Comparison of ENCODE assay signal across 12 mouse cellular contexts in the genomic region with DNA sequence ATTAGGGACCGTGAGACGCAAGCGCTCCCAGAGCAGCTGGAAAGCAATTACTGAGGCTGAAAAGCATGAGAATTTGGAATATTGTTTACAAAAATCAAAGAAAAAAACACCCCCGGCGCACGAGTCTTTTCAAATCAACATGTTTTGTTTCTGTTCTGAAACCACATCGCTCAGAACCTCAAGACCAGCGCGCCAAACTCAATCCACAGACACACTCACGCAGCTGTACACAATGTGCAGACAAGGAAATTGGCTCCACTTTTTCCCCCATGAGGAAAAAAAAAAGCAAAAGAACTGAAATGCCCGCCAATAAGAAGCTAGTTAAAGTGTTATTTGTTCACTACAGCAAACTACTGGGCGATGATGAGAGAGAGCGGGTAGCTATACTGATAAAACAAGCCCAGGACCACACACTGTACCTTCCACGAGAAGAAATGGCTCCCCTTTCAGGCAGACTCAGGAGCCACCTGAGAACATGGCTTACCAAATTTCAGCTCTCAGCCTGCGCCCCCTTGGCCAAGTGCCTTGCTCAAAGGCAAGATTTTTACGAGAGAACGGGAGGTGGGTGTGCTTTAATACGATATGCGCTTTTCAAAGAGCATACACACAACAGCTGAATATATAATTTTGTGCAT.
A peak's percentile ranks its signal among the peaks of the same experiment; 100 is the strongest.
DNase-seq lines count a peak whose midpoint lies in the region; ATAC-seq lines count a peak whose summit lies in the region.
"Had no signal": no experiment of that assay in that cellular context is flagged by ENCODE, and none has a peak within 500 bp of the region (broad histone marks: within the 10 kb centered on the region; RNA-seq: fewer than 3 reads in every experiment).

No protein-coding gene starts in this region.

- DNase-seq in frontal cortex, postnatal 10 days (ENCODE audit: low spot score in 2 of 2) = no peak
- no peak for DNase-seq in lung, postnatal 25 days (ENCODE audit: low spot score)
- DNase-seq in lung, postnatal 36 days = peak; percentile 19
- no peak for DNase-seq in embryo, embryonic 10 days (ENCODE audit: low spot score)
- DNase-seq in kidney, postnatal 14 days = no peak
- DNase-seq: layer of hippocampus, postnatal 36 days; right cerebral cortex, postnatal 14 days; thymus, adult 18-20 months had no signal

- H3K4me1 ChIP-seq in lung, embryonic 15.5 days = 0 out of 2 replicates have a peak, but pooled peaks cover 3% of the 10 kb centered on the region
- 0 out of 2 replicates have a peak, but pooled peaks cover 7% of the 10 kb centered on the region for H3K4me1 ChIP-seq in heart, embryonic 12.5 days (replicated peaks)

- H3K9ac ChIP-seq in lung, embryonic 15.5 days = no peak overlapping the region
- no peak overlapping the region for H3K9ac ChIP-seq in heart, embryonic 12.5 days

- H3K36me3 ChIP-seq in lung, embryonic 15.5 days = no peaks in the 10 kb centered on the region
- H3K36me3 ChIP-seq in heart, embryonic 12.5 days = no peaks in the 10 kb centered on the region

- peak; percentile 85 for ATAC-seq in frontal cortex, adult (ENCODE audit: low TSS enrichment)
- ATAC-seq in lung, embryonic 15.5 days (ENCODE audit: borderline replicate concordance, extremely low read depth, low FRiP score, low TSS enrichment) = no peak
- ATAC-seq in heart, embryonic 12.5 days (ENCODE audit: insufficient number of reproducible peaks, low FRiP score) = no peak
- ATAC-seq: Patski had no signal

- H3K4me3 ChIP-seq in lung, embryonic 15.5 days = 0 out of 2 replicates have a peak overlapping the region, but pooled peaks have one; percentile 4
- H3K4me3 ChIP-seq in heart, embryonic 12.5 days = no peak overlapping the region

- no peaks in the 10 kb centered on the region for H3K9me3 ChIP-seq in lung, embryonic 15.5 days
- H3K9me3 ChIP-seq in heart, embryonic 12.5 days (replicated peaks) = no peaks in the 10 kb centered on the region

- H3K27me3 ChIP-seq in lung, embryonic 15.5 days = no peaks in the 10 kb centered on the region
- H3K27me3 ChIP-seq in heart, embryonic 12.5 days (replicated peaks) = no peaks in the 10 kb centered on the region
- H3K27me3 ChIP-seq: Patski had no signal

- no peak overlapping the region for H3K27ac ChIP-seq in lung, embryonic 15.5 days
- no peak overlapping the region for H3K27ac ChIP-seq in heart, embryonic 12.5 days (ENCODE audit: poor library complexity, severe bottlenecking)

- 55% methylated on average over 19 of the region's 19 CpGs for WGBS in lung, embryonic 15.5 days
- WGBS in heart, embryonic 12.5 days = 64% methylated on average over 19 of the region's 19 CpGs

- peak overlapping the region; percentile 31 for H3K4me2 ChIP-seq in lung, embryonic 15.5 days
- H3K4me2 ChIP-seq in heart, embryonic 12.5 days = 0 out of 2 replicates have a peak overlapping the region, but pooled peaks have one; percentile 10
